Mouse (Mus musculus): ENCODE results near the gene Myocd.

GRCm38 (mm10) chr11:65269851-65270473, at the start of gene Myocd:
- TF ChIP-seq CTCF (IDR thresholded peaks at IDR 0.05; ENCODE audit: borderline replicate concordance, control insufficient read depth, extremely low read depth, insufficient read depth, low read length, poor library complexity) (no peak), POLR2A (IDR thresholded peaks at IDR 0.05; ENCODE audit: control insufficient read depth, extremely low read depth, insufficient read depth, low read length, poor library complexity) (no peak)
